Mouse (Mus musculus) left cerebral cortex, adult 2 months (tissue): ENCODE results near the gene Nell2. TPM values are rescaled to one million over a fixed set of nuclear protein-coding genes. Genes with fewer than 3 reads are reported as not detected.
A peak's percentile ranks its signal among the peaks of the same experiment; 100 is the strongest.
"Not testable (repeated sequence)": the region's sequence is repeated elsewhere in the genome, so short reads cannot be mapped to it uniquely, and the experiment has no call there.

Experiments
- DNase-seq, 2 experiments: peaks; one replicate each; pipeline ENCODE4 v3.0.0; 2021 to 2022; ENCODE audit warnings: low spot score in 2 of 2, mixed read lengths in 1 of 2; ENCODE audit errors: extremely low spot score in 1 of 2
- H3K27ac ChIP-seq: fragments of 200-600 bp; 2 replicates; pipeline ENCODE4 v1.8.1; 2022
- H3K4me3 ChIP-seq: fragments of 200-600 bp; 2 replicates; pipeline ENCODE4 v1.8.1; 2022
- CTCF ChIP-seq: fragments of 200-600 bp; IDR thresholded peaks from 2 replicates; pipeline ENCODE4 v1.8.1; 2022; ENCODE audit warnings: antibody characterized with exemption, mild to moderate bottlenecking, moderate library complexity
- intact Hi-C: fragments of 180-260 bp; cut with DNase I; formaldehyde crosslinking; loops from one replicate; pipeline ENCODE4 v1.15.1; 2025
- total RNA-seq, 2 experiments: library from RNA; stranded (reverse); gene quantifications; 2 replicates each; pipeline ENCODE4 v1.2.3; 2021

Gene Nell2
- total RNA-seq, 2 experiments from 2014 or later, result 466 to 500 TPM

DNA sequence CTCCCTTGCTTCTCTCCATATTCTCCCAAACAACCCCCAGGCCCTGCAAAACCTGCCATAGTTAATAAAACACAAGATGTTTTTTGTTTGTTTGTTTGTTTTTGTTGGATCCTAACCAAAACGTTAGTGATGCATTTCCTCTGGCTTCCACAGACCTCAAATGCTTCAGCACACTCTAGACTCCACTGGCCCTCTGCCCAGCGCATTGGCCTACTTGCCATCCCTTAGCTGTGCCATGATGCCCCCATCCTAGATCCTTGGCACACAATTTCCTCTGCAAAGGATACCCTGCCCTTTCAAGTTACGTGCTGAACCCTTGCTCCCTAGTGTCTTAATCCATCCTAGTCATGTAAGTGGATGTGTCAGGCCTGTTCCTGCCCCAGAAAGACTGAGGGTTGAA lies 255.1 kb downstream of the Nell2 start:
- no peak for TF ChIP-seq CTCF
- intact Hi-C loops, result loop anchor here (2.0 kb wide), 1 partner anchor 254 kb away; no protein-coding TSS in a partner anchor

DNA sequence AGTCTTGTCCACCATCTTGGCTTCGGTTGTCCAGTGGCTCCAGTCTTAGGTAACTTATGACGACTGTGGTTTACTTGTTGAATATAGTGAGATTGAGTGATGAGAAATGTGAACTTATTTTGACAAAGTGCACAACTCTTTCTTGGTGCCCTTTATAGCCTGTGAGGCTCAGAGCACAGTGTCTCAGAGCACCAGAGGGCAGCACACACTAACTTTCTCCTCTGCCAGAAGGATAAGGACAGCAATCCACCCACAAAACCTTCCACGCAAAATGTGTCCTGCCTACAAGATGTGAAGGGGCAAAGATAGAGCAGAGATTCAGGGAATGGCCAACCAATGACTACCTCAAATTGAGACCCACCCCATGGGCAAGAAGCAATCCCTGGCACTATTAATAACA lies 256.2 kb downstream of the Nell2 start:
- intact Hi-C loops, result loop anchor here (1.0 to 2.0 kb wide), 2 partner anchors 255 to 302 kb away; no protein-coding TSS in a partner anchor
- no peak for DNase-seq
- no peak overlapping the region for H3K4me3 ChIP-seq
- no peak overlapping the region for H3K27ac ChIP-seq
- TF ChIP-seq CTCF, result peak; percentile 37

More for the DNA sequence above, 255.1 kb downstream of the Nell2 start:
- H3K4me3 ChIP-seq, result no peak overlapping the region
- no peak for DNase-seq
- H3K27ac ChIP-seq, result no peak overlapping the region

DNA sequence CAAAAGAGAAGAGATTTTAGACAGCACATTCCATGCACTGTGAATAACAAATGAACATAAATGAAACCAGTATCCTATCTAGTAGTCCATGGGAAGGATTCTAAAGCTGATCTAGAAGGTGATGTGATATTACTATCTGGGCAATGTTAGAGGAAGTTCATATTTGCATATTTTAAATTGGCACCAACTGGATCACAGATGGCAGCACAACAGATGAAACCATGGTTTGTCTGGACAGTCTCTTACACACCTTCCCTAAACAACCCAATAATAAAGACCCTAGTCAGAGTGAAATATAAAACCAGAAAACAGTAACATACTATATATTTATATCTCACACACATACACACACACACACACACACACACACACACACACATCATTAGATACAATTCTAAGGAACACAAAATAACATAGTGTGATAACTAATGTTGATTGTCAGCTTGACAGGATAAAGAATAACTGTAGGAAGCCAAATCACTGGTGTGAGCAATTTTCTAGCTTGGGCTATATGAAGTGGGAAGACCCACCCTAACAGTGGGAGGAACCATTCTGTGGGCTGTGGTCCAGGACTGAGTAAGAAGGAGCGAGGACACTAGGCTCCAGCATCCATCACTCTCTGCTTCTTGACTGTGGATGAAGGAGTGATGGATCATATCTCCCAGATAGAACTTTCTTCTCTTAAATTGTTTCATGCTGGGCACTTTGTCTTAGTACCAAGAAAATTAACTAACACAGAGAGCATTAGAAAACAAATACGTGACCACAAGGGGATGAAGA lies 268.5 kb downstream of the Nell2 start:
- no peak for TF ChIP-seq CTCF
- intact Hi-C loops, result no loop called here
- no peak overlapping the region for H3K4me3 ChIP-seq
- no peak overlapping the region for H3K27ac ChIP-seq
- no peak for DNase-seq

DNA sequence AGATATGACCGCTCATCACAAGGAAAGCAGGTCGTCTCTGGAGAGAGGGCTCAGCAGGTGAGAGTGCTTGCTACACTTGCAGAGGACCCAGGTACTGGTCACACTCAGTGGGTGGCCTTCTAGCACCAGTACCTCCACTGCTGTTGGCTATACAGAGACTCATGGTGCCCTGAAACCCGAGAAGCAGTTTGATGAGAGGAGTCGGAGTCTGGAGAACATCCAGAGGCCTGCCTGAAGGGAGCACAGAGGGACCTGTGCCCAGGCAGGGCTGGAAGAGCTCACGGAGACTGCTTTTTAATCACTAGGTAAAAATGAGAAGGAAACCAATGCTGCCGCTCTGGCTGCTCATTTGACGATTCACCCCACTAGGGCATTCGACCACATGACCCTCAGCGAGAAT lies 271.2 kb downstream of the Nell2 start:
- Histone ChIP-seq H3K27ac (no peak overlapping the region), H3K4me3 (no peak overlapping the region)
- no peak for TF ChIP-seq CTCF
- no peak for DNase-seq
- intact Hi-C loops, result no loop called here

DNA sequence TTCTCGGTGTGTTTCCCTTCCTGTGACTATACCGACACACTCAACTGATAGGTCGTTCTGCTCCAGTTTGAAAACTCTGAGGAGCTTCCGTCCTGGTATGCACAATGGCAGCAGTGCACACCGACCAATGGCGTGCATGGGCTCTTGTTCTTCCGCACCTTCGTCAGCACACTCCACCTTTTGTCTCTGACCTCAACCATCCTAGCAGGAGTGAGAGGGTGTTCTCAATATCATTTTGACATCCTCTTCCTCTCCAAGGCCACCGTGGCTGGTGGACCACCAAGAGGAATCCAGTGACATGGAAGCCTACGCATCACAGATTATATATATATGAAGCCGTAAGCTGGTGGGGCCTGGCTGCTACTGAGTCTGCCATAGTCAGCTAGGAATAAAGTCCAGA lies 282.8 kb downstream of the Nell2 start:
- no peak overlapping the region for H3K27ac ChIP-seq
- no peak for TF ChIP-seq CTCF

DNA sequence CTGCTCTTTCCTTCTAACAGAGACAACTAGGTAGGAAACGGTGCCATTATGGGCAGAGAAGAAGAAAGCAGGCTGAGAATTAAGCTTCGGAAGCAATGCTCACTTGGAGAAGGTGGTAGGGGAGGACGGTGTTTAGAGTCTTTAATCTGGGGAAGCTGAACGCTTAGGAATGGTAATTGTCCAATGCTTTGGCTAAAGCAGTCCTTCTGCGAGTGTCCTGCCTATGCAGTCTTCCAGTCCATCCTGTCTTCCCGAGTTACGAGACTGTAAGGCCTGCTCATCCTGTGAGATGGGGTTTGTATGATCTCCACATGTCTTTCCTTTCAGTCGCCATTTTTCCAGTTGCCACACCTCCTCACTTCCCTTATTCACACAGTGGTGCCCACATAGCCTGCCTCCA lies 284.5 kb downstream of the Nell2 start:
- no peak for TF ChIP-seq CTCF
- H3K27ac ChIP-seq, result no peak overlapping the region
- intact Hi-C loops, result no loop called here

More for the DNA sequence above, 282.8 kb downstream of the Nell2 start:
- DNase-seq, result no peak
- intact Hi-C loops, result no loop called here
- H3K4me3 ChIP-seq, result no peak overlapping the region

DNA sequence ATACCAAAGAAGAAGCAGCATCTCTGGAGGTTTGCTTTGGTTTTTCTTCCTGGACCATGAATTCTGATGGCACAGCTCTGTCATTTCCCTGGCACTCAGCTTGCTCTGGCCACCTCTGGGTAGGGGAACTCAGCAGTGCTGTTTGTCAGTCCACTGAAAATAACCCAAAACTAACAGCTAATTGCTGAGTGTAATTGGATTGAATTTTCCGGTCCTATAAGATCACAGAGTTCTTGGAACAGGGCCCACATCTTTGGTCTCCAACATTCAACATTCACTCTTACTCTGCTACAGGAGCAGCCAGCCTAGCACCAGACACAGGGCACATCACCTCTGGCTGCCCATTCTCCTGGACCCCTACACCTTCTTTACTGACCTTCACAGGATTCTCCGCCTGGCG lies 287.2 kb downstream of the Nell2 start:
- intact Hi-C loops, result no loop called here
- no peak for TF ChIP-seq CTCF

More for the DNA sequence above, 284.5 kb downstream of the Nell2 start:
- DNase-seq, result no peak
- H3K4me3 ChIP-seq, result no peak overlapping the region

DNA sequence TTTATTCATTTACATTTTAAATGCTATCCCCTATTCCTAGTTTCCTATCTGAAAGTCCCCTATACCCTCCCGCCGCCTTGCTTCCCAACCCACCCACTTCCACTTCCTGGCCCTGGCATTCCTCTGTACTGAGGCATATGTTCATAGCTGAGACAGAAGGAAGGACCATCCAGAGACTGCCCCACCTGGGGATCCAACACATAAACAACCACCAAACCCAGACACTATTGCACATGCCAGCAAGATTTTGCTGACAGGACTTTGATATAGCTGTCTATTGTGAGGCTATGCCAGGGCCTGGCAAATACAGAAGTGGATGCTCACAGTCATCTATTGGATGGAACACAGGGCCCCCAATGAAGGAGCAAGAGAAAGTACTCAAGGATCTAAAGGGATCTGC lies 291.3 kb downstream of the Nell2 start:
- intact Hi-C loops, H3K27ac ChIP-seq, H3K4me3 ChIP-seq, DNase-seq: not testable (repeated sequence)

More for the DNA sequence above, 287.2 kb downstream of the Nell2 start:
- H3K27ac ChIP-seq, result no peak overlapping the region
- DNase-seq, result no peak
- no peak overlapping the region for H3K4me3 ChIP-seq

DNA sequence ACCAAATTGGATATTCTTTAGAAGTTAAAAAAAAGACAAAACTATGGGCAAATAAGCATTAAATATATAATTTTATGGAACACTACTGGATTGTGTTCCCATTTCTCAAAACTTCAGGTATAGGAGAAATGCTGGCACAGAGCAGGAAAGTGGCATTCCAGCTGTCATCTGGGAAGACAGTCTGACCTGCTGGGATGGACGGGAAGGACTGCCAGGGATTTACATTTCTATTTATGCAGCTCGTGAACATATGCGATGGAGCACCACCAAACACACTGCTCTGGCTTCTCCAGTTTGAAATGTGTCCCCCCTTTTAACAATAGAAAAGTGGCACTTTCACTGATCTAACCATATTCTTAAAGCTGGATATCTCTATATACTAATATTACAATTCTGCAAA lies 291.9 kb downstream of the Nell2 start:
- H3K27ac ChIP-seq, result no peak overlapping the region
- TF ChIP-seq CTCF, result no peak
- DNase-seq, result no peak
- no peak overlapping the region for H3K4me3 ChIP-seq
- intact Hi-C loops, result no loop called here

DNA sequence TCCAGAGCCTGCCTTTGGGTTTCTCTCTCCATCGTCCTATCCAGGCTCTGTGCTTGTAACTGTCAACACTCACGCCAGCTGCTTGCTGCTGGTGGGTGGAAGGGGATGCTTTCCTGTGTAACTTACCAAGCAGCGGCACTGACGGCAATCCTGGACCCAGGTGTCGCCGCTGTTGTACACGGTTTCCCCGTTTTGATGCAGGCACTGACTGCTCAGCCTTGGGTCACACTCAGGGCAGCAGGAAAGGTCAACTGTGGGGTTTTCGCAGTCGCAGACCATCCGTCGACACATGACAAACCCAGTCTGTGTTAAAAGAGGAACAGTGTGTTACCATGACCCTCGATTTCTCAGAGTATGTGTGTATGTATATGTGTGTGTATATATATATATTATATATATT lies 297.2 kb downstream of the Nell2 start:
- H3K4me3 ChIP-seq, result no peak overlapping the region
- intact Hi-C loops, result no loop called here
- no peak for DNase-seq
- no peak for TF ChIP-seq CTCF
- no peak overlapping the region for H3K27ac ChIP-seq

DNA sequence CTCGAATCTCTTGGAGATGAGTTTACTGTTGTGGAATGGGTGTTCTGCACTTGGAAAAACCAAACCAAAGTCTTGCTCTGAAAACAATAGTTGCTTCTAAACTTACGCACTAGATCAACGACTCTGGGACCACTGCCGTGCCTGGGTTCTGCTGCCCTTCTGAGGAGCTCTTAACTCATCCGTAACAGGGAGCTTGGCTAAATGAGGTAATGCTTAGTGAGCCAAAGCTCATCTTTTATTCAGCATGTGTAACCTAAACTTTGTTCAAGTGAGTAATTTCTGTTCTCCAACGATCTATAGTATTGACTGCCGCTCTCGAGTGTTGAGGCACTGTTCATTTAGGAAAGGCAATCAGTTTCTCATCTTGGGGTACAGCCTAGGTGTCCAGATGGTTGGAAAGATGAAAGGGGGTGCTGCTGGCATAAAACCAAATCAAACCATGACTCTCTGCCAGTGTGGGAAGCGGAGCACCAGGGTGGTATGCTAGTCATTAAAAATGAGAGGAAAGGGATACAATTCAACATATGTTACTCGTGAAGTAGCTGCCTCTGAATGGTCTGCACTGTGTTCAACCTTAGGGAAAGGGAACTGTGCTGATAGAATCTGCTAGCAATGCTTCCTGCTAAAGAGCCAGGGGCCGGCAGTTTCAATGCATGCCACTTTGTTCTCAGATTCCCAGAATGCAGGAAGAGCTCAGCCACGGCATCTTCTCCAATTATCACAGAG lies 311.6 kb downstream of the Nell2 start:
- Histone ChIP-seq H3K27ac (no peak overlapping the region), H3K4me3 (no peak overlapping the region)
- no peak for TF ChIP-seq CTCF
- intact Hi-C loops, result no loop called here
- DNase-seq, result no peak

DNA sequence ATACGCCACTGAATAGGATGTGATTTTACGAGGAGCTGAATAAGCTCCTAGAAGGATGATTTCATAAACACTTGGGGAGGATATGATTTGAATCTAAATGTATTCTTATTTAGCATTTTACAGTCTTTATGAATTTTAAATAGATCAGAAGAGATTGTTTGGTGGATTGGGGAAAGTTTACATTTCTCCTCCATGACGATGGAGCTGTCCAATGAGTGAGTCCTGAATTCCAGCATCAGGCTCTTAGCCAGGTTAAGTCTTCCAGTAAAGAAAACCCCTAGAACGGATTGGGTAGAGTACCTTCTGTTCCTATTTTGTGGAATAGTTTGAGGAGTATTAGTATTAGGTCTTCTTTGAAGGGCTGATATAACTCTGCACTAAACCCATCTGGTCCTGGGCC lies 317.8 kb downstream of the Nell2 start:
- Histone ChIP-seq H3K27ac (no peak overlapping the region), H3K4me3 (no peak overlapping the region)
- no peak for TF ChIP-seq CTCF
- intact Hi-C loops, result no loop called here
- DNase-seq, result no peak
